Mouse (Mus musculus) ES-CJ7 (cell line): ENCODE measurements around the gene Mfsd4a.

Experiments used
- DNase-seq: peaks from one replicate; pipeline ENCODE4 v3.0.0; 2011; ENCODE audit warnings: low read depth, low spot score

Gene Mfsd4a

DNA sequence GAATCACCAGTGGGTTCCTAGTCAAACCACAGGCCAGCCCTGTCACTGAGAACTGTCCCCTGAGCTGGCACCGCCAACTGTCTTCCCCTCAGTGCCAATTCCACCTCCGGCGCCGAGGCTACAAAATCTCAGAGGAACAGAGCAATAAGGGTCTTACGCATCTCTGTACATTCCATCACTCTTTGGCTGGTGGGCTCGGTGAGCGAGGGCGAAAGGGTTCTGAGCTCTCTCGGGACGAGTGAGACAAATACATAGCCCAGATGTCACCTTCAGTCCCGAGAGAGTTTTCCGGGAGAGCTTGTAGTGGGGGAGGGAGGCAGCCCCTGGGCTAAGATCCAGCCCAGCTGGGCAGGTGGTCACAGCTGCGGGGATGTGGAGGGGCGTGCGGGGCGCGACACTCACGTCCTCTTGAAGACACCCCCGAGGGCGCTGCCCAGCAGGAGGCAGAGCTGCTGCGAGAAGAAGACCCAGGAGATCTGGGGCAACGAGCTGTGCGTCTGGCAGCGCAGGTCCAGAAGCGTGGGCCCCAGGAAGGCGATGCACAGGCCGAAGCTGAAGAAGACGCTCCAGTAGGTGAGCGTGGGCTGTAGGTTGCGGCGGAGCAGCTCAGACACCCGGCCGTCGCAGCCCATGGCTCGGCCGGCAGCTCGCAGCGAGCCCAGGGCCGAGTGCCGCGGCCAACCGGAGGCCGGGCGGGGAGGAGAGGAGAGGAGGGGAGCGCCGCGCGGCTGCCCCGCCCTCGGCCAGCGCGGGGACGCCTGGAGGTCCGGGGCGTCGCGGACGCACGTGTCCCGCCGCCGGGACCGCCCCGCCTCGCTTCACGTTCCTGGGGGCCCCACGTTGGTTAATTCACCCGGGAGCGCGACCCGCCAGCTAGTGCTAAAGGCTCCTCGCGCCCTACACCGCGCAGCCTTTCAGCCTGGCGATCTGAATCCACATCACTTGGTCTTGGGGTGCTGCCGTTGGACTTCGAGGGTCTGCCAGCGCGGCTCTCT is at the start of gene Mfsd4a:
TSS of gene Mfsd4a (minus strand) at position 802 of the 995 bp plus-strand sequence.
- peak; percentile 20 for DNase-seq

DNA sequence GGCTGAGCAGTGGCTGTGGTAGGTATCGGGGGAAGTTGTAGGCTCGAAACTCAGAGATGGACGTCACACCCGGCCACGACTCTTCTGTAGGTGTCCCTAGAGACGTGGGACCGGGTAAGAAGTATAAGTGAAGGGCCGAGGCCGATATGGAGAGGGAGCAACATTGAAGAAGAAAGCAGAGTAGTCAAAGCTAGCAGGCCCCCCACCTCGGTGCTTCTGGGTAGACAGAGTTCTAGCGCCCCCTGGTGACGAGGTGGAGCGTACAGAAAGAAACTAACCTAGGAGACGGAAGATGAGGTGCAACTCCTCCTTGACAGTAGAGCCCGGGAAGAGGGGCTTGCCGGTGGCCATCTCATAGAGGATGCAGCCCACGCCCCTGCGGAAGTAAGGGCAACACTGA is 48.7 kb upstream of the Mfsd4a start:
- peak; percentile 82 for DNase-seq

DNA sequence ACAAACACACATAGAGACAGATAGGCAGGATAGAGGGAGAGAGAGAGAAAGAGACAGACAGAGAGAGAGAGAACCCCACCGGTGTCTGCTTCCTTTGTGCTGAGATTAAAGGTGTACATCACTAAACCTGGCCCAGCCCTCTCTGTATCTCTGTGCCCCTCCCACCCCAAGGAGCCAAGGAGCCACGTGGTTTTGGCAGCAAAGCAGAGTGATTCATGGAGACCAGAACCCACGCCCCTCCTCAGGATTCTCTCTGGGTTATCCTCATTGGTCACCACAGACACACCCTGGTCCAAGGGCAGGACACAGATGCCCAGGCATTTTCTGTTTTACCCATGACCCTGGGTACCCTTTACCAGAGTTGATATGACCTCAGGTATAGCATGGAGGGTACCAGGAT is 45.2 kb upstream of the Mfsd4a start:
- DNase-seq: no peak

DNA sequence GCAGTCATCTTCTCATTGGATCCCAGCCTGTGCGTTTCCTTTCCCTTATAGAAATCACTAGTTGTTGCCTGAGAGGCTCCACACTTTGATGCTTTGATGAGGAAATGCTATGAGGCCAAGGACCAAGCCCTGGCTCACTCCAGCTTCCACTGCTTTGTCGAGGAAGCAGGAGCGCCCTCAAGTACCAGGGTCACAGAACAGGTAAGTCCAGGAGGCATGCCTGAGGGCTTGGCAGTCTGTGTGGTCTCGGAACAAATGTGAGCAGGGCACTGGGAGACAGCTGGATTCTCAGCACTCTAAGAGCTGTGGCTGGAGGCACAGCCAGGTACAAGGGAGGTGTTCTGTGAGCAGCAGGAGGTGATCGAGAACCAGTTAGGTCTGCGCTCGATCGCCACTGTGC is 44.6 kb upstream of the Mfsd4a start:
- DNase-seq: no peak

DNA sequence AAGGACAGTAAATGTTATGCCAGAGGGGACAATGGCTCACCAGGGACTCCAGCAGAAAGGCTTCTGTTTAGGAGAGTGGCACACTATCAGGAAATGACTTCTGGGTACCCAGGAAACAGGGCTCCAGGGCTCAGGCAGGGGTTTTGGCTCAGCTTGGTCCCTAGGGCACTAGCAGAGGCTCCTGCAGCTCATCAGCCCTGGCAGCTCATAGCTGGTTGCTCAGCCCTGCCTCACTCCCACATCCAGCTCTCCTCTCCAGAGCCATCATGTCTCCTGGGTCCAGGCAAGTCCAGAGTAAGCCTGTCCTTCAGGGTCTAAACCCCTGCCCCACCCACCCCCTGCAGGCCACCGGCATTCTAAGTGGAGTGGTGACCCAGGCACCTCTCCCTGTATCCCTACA is 43.5 kb upstream of the Mfsd4a start:
- no peak for DNase-seq

DNA sequence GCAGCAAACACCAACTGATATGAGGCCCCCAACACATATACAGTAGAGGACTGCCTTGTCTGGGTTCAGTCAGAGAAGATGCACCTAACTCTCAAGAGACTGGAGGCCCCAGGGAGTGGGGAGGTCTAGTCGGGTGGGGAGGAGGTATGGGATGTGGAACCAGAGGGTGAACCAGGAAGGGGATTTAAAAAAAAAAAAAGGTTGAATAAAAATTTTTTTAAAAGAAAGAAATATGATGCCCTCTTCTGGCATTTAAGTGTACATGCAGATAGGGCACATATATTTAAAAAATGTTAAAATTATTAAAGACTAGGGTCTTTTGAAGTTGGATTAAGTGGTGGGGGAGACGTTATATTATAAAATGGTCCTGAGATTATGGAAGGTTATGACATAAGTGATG is 41.5 kb upstream of the Mfsd4a start:
- DNase-seq: no peak

DNA sequence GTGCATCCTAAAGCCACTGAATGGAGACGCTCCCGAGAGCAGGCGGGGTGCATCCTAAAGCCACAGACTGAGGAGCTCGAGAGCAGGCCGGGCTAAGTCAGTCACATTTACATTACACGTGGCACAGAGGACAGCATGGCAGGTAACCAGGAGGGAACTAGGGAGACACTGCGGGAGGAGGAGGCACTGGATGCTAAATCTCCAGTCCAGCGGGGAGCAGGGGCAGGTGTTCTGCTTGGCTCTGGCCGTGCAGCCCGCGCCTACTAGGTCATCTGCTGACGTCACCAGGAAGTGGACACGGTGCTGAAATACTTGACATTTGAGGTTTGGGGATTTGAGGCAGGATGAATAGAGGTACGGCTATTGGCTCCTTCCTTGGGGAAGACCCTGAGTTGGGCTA is 36.5 kb upstream of the Mfsd4a start:
- DNase-seq: no peak

DNA sequence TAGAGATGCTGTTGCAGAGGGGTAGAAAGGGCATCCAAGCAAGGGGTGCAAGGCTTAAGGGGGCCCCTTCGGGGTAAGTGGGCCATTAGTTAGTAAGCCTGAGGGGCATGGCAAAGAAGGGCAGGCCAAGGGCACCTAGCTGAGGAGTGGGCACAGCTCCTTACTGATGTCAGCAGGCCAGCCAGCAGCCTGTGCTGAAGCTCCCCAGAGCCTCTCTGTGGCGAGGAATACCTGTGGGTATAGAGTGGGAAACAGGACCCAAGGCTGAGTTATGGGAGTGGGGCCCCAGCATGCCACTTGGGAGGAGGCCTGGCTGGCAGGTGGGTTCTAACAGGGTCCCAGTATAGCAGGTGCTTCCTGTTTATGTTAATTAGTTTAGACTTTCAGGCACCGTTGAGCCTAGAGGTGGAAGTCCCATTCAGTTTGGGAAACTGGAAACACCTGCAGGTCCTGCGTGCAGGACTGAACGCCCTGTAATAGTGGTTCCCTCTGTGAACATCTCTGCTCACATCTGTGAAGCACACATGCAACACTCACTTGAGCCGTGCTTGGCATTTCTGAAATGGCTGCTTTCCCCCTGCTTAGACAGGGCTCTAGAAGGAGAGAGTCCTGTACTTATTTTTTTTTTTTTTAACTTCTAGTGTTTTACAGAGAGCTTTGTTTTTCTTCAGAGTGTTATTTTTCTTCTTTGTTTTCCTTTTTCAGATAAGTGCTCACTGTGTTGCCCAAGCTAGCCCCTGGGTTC is 34.3 kb upstream of the Mfsd4a start:
- DNase-seq: no peak

DNA sequence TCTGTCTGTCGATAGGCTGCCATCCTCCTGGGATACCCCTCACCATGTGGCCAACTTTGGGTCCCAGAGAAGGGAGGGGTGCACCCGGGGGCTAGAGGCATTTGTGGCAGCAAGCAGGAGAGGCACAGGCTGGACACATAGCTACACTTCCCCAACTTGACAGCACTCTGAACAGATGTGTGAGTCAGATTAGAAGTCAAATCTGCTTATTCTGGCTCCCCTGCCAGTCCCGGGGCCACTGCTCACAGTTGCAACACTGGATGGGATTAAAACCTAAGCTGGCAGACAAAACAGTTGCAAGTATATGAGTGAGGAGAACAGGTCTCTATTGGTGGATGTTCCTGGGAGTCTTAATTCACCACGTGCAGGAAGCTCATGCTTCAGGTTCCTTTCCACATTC is 31.9 kb upstream of the Mfsd4a start:
- DNase-seq: no peak

DNA sequence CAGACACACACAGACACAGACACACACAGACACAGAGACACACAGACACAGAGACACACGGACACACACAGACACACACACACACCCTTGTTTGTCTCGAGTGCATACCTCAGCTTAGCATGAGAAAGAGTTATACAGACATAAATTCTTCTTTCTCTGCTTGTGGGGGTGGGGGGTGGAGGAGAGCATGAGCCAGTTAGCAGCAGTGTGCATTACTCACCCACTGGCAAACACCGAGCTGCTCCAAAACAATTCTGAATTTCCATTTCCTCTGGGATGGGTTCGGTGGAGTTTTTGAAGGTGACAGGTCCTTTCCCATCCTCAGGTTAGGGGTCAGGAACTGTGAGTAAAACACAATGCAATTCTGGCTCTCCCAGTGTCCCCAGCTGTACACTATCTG is 31.2 kb upstream of the Mfsd4a start:
- no peak for DNase-seq

DNA sequence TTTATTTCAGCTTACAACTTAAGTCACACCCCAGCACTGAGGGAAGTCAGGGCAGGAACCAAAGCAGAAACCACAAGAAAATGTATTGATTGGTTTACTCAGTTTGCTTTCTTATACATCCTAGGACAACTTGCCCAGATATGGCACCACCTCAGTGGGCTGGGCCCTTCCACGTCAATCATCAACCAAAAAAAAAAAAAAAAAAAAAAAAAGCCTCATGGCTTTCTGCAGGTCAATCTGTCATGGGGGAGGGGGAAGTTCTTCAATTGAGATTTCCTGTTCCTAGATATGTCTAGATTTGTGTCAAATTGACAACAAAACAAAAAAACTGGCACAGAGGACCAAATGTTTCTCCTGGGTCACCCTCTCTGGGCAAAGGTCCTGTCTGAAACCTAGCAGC is 30.2 kb upstream of the Mfsd4a start:
- DNase-seq: no peak

DNA sequence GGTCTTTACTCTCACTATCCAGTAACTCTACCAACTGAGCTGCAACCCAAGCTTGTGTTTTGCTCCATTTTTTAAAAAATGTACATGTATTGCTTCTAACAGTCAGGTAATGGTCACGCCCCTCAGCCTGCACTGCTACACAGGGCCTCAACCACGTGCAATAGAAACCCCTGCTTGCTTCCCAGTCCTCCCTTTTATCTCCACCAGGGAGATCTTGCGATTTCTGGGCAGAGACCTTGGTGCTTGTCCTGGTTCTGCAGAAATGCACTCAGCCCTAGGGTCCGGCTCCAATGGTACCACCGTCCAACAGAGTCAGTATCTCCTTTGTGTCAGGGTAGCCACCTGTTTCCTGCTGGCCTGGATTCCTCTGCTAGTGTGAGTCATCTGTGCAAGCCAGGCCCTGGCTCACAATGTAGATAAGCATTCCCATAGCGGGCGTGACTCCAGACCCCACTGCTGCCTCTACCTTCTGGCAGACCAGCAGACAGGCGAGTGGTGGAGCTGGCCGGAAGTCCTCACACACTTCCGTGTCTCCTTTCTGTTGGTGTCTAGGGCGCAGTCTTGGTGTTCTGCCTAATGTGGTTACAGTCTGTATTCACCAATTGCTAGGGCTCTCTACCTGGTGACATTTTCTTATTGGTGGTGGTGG is 27.6 kb upstream of the Mfsd4a start:
- no peak for DNase-seq

DNA sequence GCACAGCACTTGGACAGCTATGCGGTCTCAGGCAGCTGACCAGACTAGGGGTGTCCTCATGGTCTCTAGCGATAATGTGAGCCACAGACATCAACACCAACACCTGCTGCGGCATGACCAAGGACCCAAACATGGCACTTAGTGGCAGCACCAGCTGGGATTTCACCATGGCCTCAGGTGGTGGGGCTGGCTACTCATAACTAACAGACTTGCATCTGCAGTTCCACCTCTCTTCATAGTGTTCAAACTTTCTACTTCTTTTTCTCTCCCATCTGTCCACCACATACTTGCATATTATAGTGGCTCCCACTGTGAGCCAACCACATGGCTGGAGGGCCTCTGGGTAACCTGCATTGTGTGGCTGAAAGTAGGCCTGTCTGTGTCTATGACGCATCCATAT is 25.4 kb upstream of the Mfsd4a start:
- DNase-seq: no peak

DNA sequence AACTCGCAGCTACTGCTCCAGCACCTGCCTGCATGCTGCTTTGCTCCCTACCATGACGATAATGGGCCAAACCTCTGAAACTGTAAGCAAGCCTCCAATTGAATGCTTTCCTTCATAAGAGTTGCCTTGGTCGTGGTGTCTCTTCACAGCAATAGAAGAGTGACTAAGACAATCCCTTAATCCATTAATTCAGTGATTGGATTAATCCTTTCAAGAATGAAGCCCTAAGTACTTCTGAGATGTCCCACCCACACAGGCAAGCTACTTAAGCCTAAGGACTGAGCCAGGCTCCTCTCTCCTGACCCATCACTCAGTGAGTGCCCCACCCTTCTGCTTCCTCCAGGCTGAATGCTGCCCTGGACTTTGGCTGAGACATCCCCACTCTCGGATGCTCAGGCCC is 22.4 kb upstream of the Mfsd4a start:
- DNase-seq: no peak

DNA sequence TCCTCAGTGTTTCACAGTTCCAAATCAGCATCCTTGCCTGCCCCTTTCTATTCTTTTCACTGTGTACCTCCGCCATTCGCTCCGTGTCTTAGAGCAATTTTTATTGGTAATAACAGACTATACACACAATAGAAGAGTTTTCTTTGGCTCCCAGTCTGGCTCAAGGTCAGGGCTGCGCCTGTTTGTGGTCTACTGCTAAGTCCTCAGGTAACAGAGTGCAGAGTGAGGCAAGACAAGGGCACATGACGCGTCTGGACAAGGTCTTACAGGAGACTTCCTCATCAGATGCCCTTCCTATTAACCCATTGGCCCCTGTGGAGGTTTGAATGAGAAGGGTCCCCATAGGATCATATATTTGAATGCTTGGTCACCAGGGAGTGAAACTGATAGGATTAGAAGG is 21.9 kb upstream of the Mfsd4a start:
- DNase-seq: no peak

DNA sequence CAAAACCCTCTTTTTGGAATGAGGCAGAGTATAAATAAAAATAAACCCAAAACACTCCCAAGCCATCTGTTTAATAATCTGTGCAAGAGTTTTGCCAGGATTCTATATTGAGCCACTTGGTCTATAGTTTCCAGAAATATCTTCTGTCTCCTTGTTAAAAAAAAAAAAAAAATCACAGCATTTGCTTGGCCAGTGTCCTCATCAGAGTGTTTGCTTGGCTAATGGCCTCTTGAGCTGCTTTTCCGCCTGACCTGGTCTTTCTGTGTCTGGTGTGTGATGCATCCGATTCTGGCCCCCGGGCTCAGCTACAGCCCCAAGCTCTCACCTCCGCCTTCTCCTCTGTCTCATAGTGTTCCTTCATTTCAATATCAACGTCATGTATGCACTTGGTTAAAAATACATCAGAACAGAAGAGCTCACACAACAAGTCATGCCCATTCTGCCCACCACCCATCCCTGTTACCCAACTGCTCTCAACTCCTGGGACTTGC is 20.4 kb upstream of the Mfsd4a start:
- no peak for DNase-seq

DNA sequence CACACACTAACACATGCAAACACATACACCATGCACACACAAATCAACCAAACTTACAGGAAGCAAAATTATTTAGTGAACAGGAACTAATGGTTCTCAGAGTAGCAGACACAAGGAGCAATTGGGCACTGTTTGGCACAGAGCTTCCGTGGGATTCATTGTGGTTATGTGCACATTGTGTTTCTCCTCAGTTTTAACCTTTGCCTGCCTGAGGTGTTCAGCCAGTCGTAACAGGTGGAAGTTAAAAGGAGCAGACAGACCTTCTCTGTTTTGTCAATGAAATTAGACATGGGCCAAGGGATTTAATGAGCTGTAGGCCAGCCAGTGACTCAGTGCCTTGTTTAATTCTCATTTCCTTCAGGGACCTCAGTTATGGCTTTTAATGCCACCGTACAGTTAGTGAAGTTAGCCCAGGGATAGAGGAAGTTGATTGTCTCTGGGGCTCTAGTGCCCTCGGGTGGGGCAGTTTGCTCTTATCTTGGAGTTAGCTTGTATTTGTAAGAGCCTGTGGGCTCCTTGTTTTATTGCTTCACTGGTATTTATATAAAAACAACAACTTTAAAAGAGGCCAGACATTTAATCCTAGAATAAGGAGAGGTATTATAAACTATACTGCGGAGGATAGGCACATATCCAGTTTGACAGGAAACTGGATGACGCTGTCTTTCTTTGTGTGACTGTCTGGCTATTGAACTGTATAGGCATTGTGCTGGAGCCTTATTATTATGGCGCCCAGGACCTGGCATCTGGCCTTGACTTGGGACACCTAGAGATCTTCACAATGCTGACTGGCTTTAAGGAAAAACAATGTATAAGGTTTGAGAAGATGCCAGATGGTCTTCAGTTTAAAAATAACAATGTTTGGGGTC is 17.6 kb upstream of the Mfsd4a start:
- DNase-seq: no peak

DNA sequence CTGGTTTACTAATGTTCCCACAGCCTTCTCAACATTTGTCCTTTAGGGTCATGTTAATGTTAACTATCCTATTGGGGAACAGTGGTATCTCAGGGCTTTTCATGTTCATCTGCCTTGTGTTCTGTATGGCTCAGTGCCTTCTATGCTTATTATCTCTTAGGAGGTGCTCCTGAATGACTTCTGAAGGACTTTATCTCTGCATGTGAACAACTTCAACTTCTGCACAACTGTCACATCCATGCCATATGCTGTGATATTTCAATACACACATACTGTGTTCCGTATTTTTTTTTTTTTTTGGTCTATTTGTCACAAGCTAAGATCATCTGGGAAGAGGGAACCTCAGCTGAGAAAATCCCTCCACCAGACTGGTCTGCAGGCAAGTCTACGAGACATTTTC is 10.6 kb upstream of the Mfsd4a start:
- DNase-seq: no peak

DNA sequence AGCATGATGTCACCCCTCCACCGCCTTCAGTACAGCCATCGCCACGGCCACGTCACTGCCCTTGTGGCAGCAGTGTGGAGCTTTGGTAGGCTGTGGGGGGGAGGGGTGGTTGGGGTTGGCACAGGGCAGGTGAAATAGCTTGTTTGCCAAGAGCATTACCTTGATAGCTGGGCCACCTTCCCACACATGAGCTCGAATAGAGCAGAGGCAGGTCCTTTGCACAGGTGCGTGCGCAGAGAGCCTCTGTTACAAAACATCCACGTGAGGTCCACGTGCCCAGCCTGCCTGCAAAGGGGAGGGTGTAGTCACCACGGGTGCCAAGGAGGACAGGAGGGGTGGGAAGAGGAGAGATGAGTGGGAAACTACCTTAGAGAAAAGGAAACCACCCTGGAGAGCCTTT is 7.7 kb upstream of the Mfsd4a start:
- DNase-seq: no peak

DNA sequence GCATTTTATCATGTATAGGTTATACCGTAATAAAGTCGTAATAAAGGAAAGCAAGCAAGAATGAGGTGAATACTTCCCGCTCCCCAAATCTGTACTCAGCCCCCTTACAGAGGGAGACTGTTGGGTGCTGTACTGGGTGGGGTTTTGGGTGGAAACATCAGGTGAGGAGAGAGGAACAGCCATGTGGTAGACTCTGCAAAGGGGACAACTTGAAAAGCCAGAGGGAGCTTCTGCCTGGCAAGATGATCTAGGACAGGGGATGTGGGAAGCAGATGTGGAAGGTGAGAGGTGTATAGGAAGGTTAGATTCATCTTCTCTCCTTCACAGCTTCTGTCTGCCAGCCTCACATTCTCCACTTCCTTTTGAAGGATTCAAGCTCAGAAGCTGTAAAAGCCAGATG is 2.8 kb upstream of the Mfsd4a start:
- no peak for DNase-seq

DNA sequence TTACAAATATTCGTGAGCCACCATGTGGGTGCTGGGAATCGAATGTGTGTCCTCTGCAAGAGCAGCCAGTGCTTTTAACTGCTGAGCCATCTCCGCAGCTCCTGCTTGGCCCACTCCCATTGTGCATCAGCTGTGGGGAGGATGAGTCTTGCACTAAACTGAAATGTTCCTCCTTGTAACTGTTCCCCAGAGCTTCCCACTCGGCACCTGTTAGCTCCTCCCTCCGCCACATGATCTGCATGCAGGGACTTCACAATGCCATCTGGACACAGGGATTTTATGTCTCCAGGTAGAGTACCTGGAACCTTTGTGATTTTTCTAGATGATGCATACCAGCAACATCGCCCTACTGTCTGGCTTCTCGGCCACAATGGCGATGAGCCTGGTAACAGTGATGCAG is 1.6 kb upstream of the Mfsd4a start:
- DNase-seq: no peak
